Mouse (Mus musculus) embryonic facial prominence, embryonic 11.5 days (tissue): ENCODE results near the gene Rbm39. TPM values are rescaled to one million over a fixed set of nuclear protein-coding genes. Genes with fewer than 3 reads are reported as not detected.

ENCODE experiments used
- ATAC-seq: fragments of 200-750 bp; cut with Nextera tagmentation; replicated peaks from 2 replicates; pipeline ENCODE4 v1.8.0; 2017; ENCODE audit warnings: low read depth; ENCODE audit not compliant: insufficient number of reproducible peaks, low FRiP score, low TSS enrichment
- DNase-seq: peaks from one replicate; pipeline ENCODE4 v3.0.0-alpha.2; 2015; ENCODE audit warnings: low spot score
- H3K27ac ChIP-seq: fragments of 300-500 bp; sonication (generic); replicated peaks from 2 replicates; pipeline ENCODE4 v1.5.1; 2014; ENCODE audit warnings: mild to moderate bottlenecking, low read depth, low read length, control low read depth
- H3K27me3 ChIP-seq: fragments of 300-500 bp; sonication (generic); 2 replicates; pipeline ENCODE4 v1.6.1; 2014; ENCODE audit warnings: mild to moderate bottlenecking, low read length, moderate library complexity, mixed read lengths; ENCODE audit not compliant: control insufficient read depth, insufficient read depth
- H3K36me3 ChIP-seq: fragments of 300-500 bp; sonication (generic); replicated peaks from 2 replicates; pipeline ENCODE4 v1.6.1; 2014; ENCODE audit warnings: low read depth, mild to moderate bottlenecking, low read length, moderate library complexity, mixed read lengths; ENCODE audit not compliant: control insufficient read depth, insufficient read depth
- H3K4me1 ChIP-seq: fragments of 300-500 bp; sonication (generic); 2 replicates; pipeline ENCODE4 v1.6.1; 2014; ENCODE audit warnings: low read length, mixed read lengths; ENCODE audit not compliant: control insufficient read depth, insufficient read depth
- H3K4me2 ChIP-seq: fragments of 300-500 bp; sonication (generic); 2 replicates; pipeline ENCODE4 v1.6.1; 2014; ENCODE audit warnings: low read depth, mild to moderate bottlenecking, control low read depth, low read length, moderate library complexity
- H3K4me3 ChIP-seq: fragments of 300-500 bp; sonication (generic); 2 replicates; pipeline ENCODE4 v1.5.1; 2014; ENCODE audit warnings: low read depth, low read length, control low read depth
- H3K9ac ChIP-seq: fragments of 300-500 bp; sonication (generic); replicated peaks from 2 replicates; pipeline ENCODE4 v1.6.1; 2014; ENCODE audit warnings: mild to moderate bottlenecking, control low read depth, low read length
- H3K9me3 ChIP-seq: fragments of 300-500 bp; sonication (generic); replicated peaks from 2 replicates; pipeline ENCODE4 v1.6.1; 2016; ENCODE audit warnings: mild to moderate bottlenecking, low read length, inconsistent platforms, mixed read lengths; ENCODE audit not compliant: control insufficient read depth
- WGBS: fragments of 180-500 bp; shearing (Covaris S2); extraction: QIAGEN DNeasy Blood & Tissue Kit; methylation state at CpG from one replicate; pipeline ENCODE4 v1.1.7; 2014; 5-methylcytosine and 5-hydroxymethylcytosine counted together
- polyA plus RNA-seq: library from polyadenylated mRNA; unstranded; fragments of >200 nt; fragmentation: Nextera tagmentation; extraction: Ambion mirVana; gene quantifications from 2 replicates; pipeline ENCODE4 v1.2.1, GENCODE M21; 2014

Gene Rbm39
- polyA plus RNA-seq, 1 experiment from 2014 or later: 756 TPM

GRCm38 (mm10) chr2:156177651-156178050 is 2.4 kb downstream of the Rbm39 start:
- ATAC-seq (no peak), DNase-seq (no peak)
- Histone ChIP-seq H3K27me3 (no peaks in the 10 kb centered on the region), H3K4me1 (no peaks in the 10 kb centered on the region; the same call in 1 of the 2 replicates), H3K9ac (no peak overlapping the region), H3K36me3 (peaks cover 2% of the 10 kb centered on the region), H3K4me2 (no peak overlapping the region), H3K4me3 (no peak overlapping the region), H3K9me3 (no peaks in the 10 kb centered on the region), H3K27ac (no peak overlapping the region)
- WGBS: 77% methylated on average over 7 of the region's 7 CpGs

- Histone ChIP-seq H3K27ac (no peak overlapping the region), H3K36me3 (peaks cover 2% of the 10 kb centered on the region), H3K9me3 (no peaks in the 10 kb centered on the region), H3K27me3 (no peaks in the 10 kb centered on the region), H3K4me3 (no peak overlapping the region), H3K9ac (no peak overlapping the region), H3K4me2 (no peak overlapping the region), H3K4me1 (no peaks in the 10 kb centered on the region; the same call in 1 of the 2 replicates)
- no peak for ATAC-seq
- DNase-seq: no peak
- WGBS: 84% methylated on average over 6 of the region's 6 CpGs
Measured at GRCm38 (mm10) chr2:156177079-156177478, 3.0 kb downstream of the Rbm39 start.

- peaks cover 20% of the 10 kb centered on the region for H3K36me3 ChIP-seq
Measured at GRCm38 (mm10) chr2:156166557-156166956, 13.5 kb downstream of the Rbm39 start.

GRCm38 (mm10) chr2:156165478-156165877 is 14.6 kb downstream of the Rbm39 start:
- Histone ChIP-seq H3K27ac (no peak overlapping the region), H3K4me3 (no peak overlapping the region), H3K4me1 (no peaks in the 10 kb centered on the region), H3K9ac (no peak overlapping the region), H3K36me3 (peaks cover 20% of the 10 kb centered on the region), H3K9me3 (no peaks in the 10 kb centered on the region), H3K4me2 (no peak overlapping the region), H3K27me3 (no peaks in the 10 kb centered on the region)
- DNase-seq (no peak), ATAC-seq (no peak)
- WGBS: 94% methylated on average over 1 of the region's 1 CpGs

More at GRCm38 (mm10) chr2:156166557-156166956, 13.5 kb downstream of the Rbm39 start:
- Histone ChIP-seq H3K4me2 (no peak overlapping the region), H3K27me3 (no peaks in the 10 kb centered on the region), H3K9ac (no peak overlapping the region), H3K9me3 (no peaks in the 10 kb centered on the region), H3K4me3 (no peak overlapping the region), H3K27ac (no peak overlapping the region), H3K4me1 (no peaks in the 10 kb centered on the region)
- ATAC-seq (no peak), DNase-seq (no peak)
- WGBS: 93% methylated on average over 5 of the region's 5 CpGs

GRCm38 (mm10) chr2:156151538-156151937 is 28.5 kb downstream of the Rbm39 start:
- no peaks in the 10 kb centered on the region for H3K9me3 ChIP-seq
- H3K4me2 ChIP-seq: no peak overlapping the region
- no peak overlapping the region for H3K4me3 ChIP-seq
- DNase-seq (no peak), ATAC-seq (no peak)
- no peaks in the 10 kb centered on the region for H3K4me1 ChIP-seq
- H3K27me3 ChIP-seq: no peaks in the 10 kb centered on the region
- peaks cover 3% of the 10 kb centered on the region for H3K36me3 ChIP-seq
- no peak overlapping the region for H3K27ac ChIP-seq
- H3K9ac ChIP-seq: no peak overlapping the region

- Histone ChIP-seq H3K9me3 (no peaks in the 10 kb centered on the region), H3K27ac (no peak overlapping the region), H3K36me3 (no peaks in the 10 kb centered on the region), H3K4me2 (no peak overlapping the region), H3K27me3 (no peaks in the 10 kb centered on the region), H3K4me1 (no peaks in the 10 kb centered on the region), H3K4me3 (no peak overlapping the region), H3K9ac (no peak overlapping the region)
- DNase-seq (no peak), ATAC-seq (no peak)
- WGBS: 93% methylated on average over 3 of the region's 3 CpGs
Measured at GRCm38 (mm10) chr2:156147316-156147915, 32.6 kb downstream of the Rbm39 start.

GRCm38 (mm10) chr2:156146272-156146989 is 33.6 kb downstream of the Rbm39 start:
- Histone ChIP-seq H3K4me1 (no peaks in the 10 kb centered on the region), H3K9me3 (no peaks in the 10 kb centered on the region), H3K36me3 (no peaks in the 10 kb centered on the region), H3K4me2 (no peak overlapping the region), H3K4me3 (no peak overlapping the region), H3K27ac (no peak overlapping the region), H3K27me3 (no peaks in the 10 kb centered on the region), H3K9ac (no peak overlapping the region)
- WGBS: 79% methylated on average over 5 of the region's 5 CpGs
- ATAC-seq: no peak
- DNase-seq: no peak

- H3K27me3 ChIP-seq: no peaks in the 10 kb centered on the region
- no peaks in the 10 kb centered on the region for H3K36me3 ChIP-seq
- WGBS: 63% methylated on average over 11 of the region's 11 CpGs
- H3K4me2 ChIP-seq: no peak overlapping the region
- no peak overlapping the region for H3K27ac ChIP-seq
- H3K9me3 ChIP-seq: no peaks in the 10 kb centered on the region
- DNase-seq (no peak), ATAC-seq (no peak)
- no peak overlapping the region for H3K9ac ChIP-seq
- no peaks in the 10 kb centered on the region for H3K4me1 ChIP-seq
- H3K4me3 ChIP-seq: no peak overlapping the region
Measured at GRCm38 (mm10) chr2:156145486-156146130, 34.4 kb downstream of the Rbm39 start.
